Mouse (Mus musculus) cerebellum, adult 2 months (tissue): ENCODE measurements around the gene Arhgap1. TPM values are rescaled to one million over a fixed set of nuclear protein-coding genes. Genes with fewer than 3 reads are reported as not detected.

ENCODE experiments used
- DNase-seq, 2 experiments: peaks; one replicate each; pipeline ENCODE4 v3.0.0; 2021
- H3K27ac ChIP-seq: fragments of 200-500 bp; 2 replicates; pipeline ENCODE4 v1.5.1; 2012; ENCODE audit warnings: low read length, control low read depth, inconsistent platforms; ENCODE audit not compliant: insufficient read depth
- H3K27me3 ChIP-seq: fragments of 200-500 bp; 2 replicates; pipeline ENCODE4 v1.6.1; 2012; ENCODE audit warnings: inconsistent platforms, mild to moderate bottlenecking, low read length, moderate library complexity; ENCODE audit not compliant: control insufficient read depth, insufficient read depth
- H3K4me1 ChIP-seq: fragments of 200-500 bp; 2 replicates; pipeline ENCODE4 v1.6.1; 2011; ENCODE audit warnings: low read length; ENCODE audit not compliant: control insufficient read depth, insufficient read depth
- H3K4me3 ChIP-seq: fragments of 200-500 bp; replicated peaks from 2 replicates; pipeline ENCODE3; 2011; ENCODE audit warnings: mild to moderate bottlenecking, low read depth, low read length, control low read depth; ENCODE audit not compliant: insufficient read depth
- CTCF ChIP-seq: fragments of 200-500 bp; IDR thresholded peaks from 2 replicates; pipeline ENCODE4 v1.5.1; 2011; ENCODE audit warnings: low read depth, mild to moderate bottlenecking, control low read depth, low read length, moderate library complexity, borderline replicate concordance; ENCODE audit not compliant: insufficient read depth
- POLR2A ChIP-seq: fragments of 200-500 bp; IDR thresholded peaks from 2 replicates; pipeline ENCODE4 v1.6.1; 2011; ENCODE audit warnings: low read length, control low read depth, borderline replicate concordance; ENCODE audit not compliant: insufficient read depth
- WGBS: fragments of 180-500 bp; shearing (Covaris S2); methylation state at CpG from one replicate; pipeline ENCODE4 v1.1.7; 2018; 5-methylcytosine and 5-hydroxymethylcytosine counted together
- polyA plus RNA-seq: library from polyadenylated mRNA; depleted of rRNA; stranded (reverse); fragments of >200 nt; gene quantifications from 2 replicates; pipeline ENCODE4 v1.2.3, GENCODE M21; 2012

Arhgap1 gene
- polyA plus RNA-seq, 1 experiment = 40.8 TPM

- H3K4me1 ChIP-seq = peaks cover 5% of the 10 kb centered on the region; the same call in 1 of the 2 replicates
- no peak overlapping the region for H3K27ac ChIP-seq
- no peak for DNase-seq
- WGBS = 82% methylated on average over 2 of the region's 2 CpGs
- no peak for TF ChIP-seq POLR2A
- no peak for TF ChIP-seq CTCF
- no peaks in the 10 kb centered on the region for H3K27me3 ChIP-seq
- no peak overlapping the region for H3K4me3 ChIP-seq
Measured at GRCm38 (mm10) chr2:91676420-91676819, 26.8 kb downstream of the Arhgap1 start.

GRCm38 (mm10) chr2:91676961-91677360 lies 27.3 kb downstream of the Arhgap1 start:
- Histone ChIP-seq H3K27me3 (no peaks in the 10 kb centered on the region), H3K4me1 (peaks cover 5% of the 10 kb centered on the region; the same call in 1 of the 2 replicates), H3K4me3 (no peak overlapping the region), H3K27ac (no peak overlapping the region)
- TF ChIP-seq POLR2A (no peak), CTCF (no peak)
- no peak for DNase-seq

- H3K4me3 ChIP-seq = no peak overlapping the region
- H3K27ac ChIP-seq = no peak overlapping the region
- no peak for TF ChIP-seq POLR2A
- TF ChIP-seq CTCF = peak; percentile 34; the same call in 1 of the 2 replicates
- 61% methylated on average over 4 of the region's 4 CpGs for WGBS
- H3K27me3 ChIP-seq = no peaks in the 10 kb centered on the region
- DNase-seq = peak in 1 of 2 experiments; percentile 37
- H3K4me1 ChIP-seq = peaks cover 9% of the 10 kb centered on the region
Measured at GRCm38 (mm10) chr2:91682850-91683249, 33.2 kb downstream of the Arhgap1 start.

GRCm38 (mm10) chr2:91683919-91684318 lies 34.3 kb downstream of the Arhgap1 start:
- TF ChIP-seq POLR2A (no peak), CTCF (no peak)
- no peaks in the 10 kb centered on the region for H3K27me3 ChIP-seq
- peak; percentile 41 to 48 for DNase-seq
- WGBS = 55% methylated on average over 8 of the region's 8 CpGs
- peaks cover 9% of the 10 kb centered on the region for H3K4me1 ChIP-seq
- H3K4me3 ChIP-seq = no peak overlapping the region
- H3K27ac ChIP-seq = peak overlapping the region; percentile 1; the same call in 1 of the 2 replicates

- Histone ChIP-seq H3K27ac (no peak overlapping the region), H3K4me3 (no peak overlapping the region), H3K4me1 (peaks cover 3% of the 10 kb centered on the region; the same call in 1 of the 2 replicates), H3K27me3 (no peaks in the 10 kb centered on the region)
- 62% methylated on average over 7 of the region's 7 CpGs for WGBS
- DNase-seq = peak in 1 of 2 experiments; percentile 50
- TF ChIP-seq POLR2A = no peak
- TF ChIP-seq CTCF = no peak
Measured at GRCm38 (mm10) chr2:91689452-91689851, 39.8 kb downstream of the Arhgap1 start.

- H3K27ac ChIP-seq = no peak overlapping the region
- H3K4me1 ChIP-seq = no peaks in the 10 kb centered on the region
- TF ChIP-seq CTCF = no peak
- TF ChIP-seq POLR2A = no peak
- no peak overlapping the region for H3K4me3 ChIP-seq
- no peaks in the 10 kb centered on the region for H3K27me3 ChIP-seq
- DNase-seq = no peak
- 85% methylated on average over 10 of the region's 10 CpGs for WGBS
Measured at GRCm38 (mm10) chr2:91695436-91696224, 46.0 kb downstream of the Arhgap1 start.

GRCm38 (mm10) chr2:91696225-91696590 lies 46.5 kb downstream of the Arhgap1 start:
- no peaks in the 10 kb centered on the region for H3K4me1 ChIP-seq
- H3K27ac ChIP-seq = no peak overlapping the region

GRCm38 (mm10) chr2:91699225-91699624 lies 49.6 kb downstream of the Arhgap1 start:
- Histone ChIP-seq H3K27ac (no peak overlapping the region), H3K4me3 (no peak overlapping the region), H3K27me3 (no peaks in the 10 kb centered on the region), H3K4me1 (no peaks in the 10 kb centered on the region)
- 51% methylated on average over 1 of the region's 1 CpGs for WGBS
- no peak for DNase-seq
- TF ChIP-seq POLR2A = no peak
- no peak for TF ChIP-seq CTCF

More at GRCm38 (mm10) chr2:91696225-91696590, 46.5 kb downstream of the Arhgap1 start:
- Histone ChIP-seq H3K4me3 (no peak overlapping the region), H3K27me3 (no peaks in the 10 kb centered on the region)
- DNase-seq = no peak
- TF ChIP-seq POLR2A (no peak), CTCF (no peak)
- 78% methylated on average over 1 of the region's 1 CpGs for WGBS
